Mouse (Mus musculus) spleen, adult 2 months (tissue): ENCODE measurements around the gene Paip2b.

Source experiments
- CTCF ChIP-seq: fragments of 200-500 bp; IDR thresholded peaks from 2 replicates; pipeline ENCODE4 v1.5.1; 2011; ENCODE audit warnings: mild to moderate bottlenecking, inconsistent platforms; ENCODE audit not compliant: insufficient read depth, insufficient read length, insufficient replicate concordance; ENCODE audit errors: extremely low read depth
- POLR2A ChIP-seq: fragments of 200-500 bp; IDR thresholded peaks from 2 replicates; pipeline ENCODE4 v1.6.1; 2011; ENCODE audit warnings: low read depth, low read length, inconsistent platforms

- no peak for TF ChIP-seq POLR2A
- no peak for TF ChIP-seq CTCF
Measured at GRCm38 (mm10) chr6:83866954-83867597, 35.5 kb upstream of the Paip2b start, which contains the start of gene Zfp638.
